ENCODE assay signal across 20 mouse cellular contexts in genomic region chr2:103208370-103208769, GRCm38 (mm10).
A peak's percentile ranks its signal among the peaks of the same experiment; 100 is the strongest.
DNase-seq lines count a peak whose midpoint lies in the region; ATAC-seq and TF ChIP-seq lines count a peak whose summit lies in the region.
"Had no signal": no experiment of that assay in that cellular context is flagged by ENCODE, and none has a peak within 500 bp of the region (broad histone marks: within the 10 kb centered on the region; RNA-seq: fewer than 3 reads in every experiment).

No protein-coding gene starts in this region.

- ATAC-seq in hindbrain, postnatal 0 days, result no peak
- ATAC-seq in hindbrain, embryonic 11.5 days (ENCODE audit: low FRiP score), result no peak
- ATAC-seq in heart, embryonic 11.5 days (replicated peaks; ENCODE audit: insufficient number of reproducible peaks, low FRiP score, low TSS enrichment), result no peak
- ATAC-seq: forebrain, embryonic 16.5 days; intestine, embryonic 16.5 days had no signal

- peak overlapping the region; percentile 18; the same call in 1 of the 2 replicates for H3K27ac ChIP-seq in hindbrain, postnatal 0 days
- H3K27ac ChIP-seq in hindbrain, embryonic 11.5 days (ENCODE audit: low read depth, low read length), result no peak overlapping the region
- no peak overlapping the region for H3K27ac ChIP-seq in heart, embryonic 11.5 days (ENCODE audit: low read depth, low read length)
- H3K27ac ChIP-seq: forebrain, embryonic 12.5 days; heart, embryonic 10.5 days; heart, embryonic 15.5 days; hindbrain, embryonic 14.5 days; kidney, embryonic 15.5 days had no signal

- no peak overlapping the region for H3K4me2 ChIP-seq in hindbrain, postnatal 0 days (ENCODE audit: low read depth, low read length)
- H3K4me2 ChIP-seq in hindbrain, embryonic 11.5 days (replicated peaks; ENCODE audit: low read depth, low read length), result no peak overlapping the region
- H3K4me2 ChIP-seq in heart, embryonic 11.5 days, result no peak overlapping the region
- H3K4me2 ChIP-seq: forebrain, embryonic 12.5 days; heart, embryonic 15.5 days; hindbrain, embryonic 14.5 days; kidney, embryonic 15.5 days had no signal

- no peaks in the 10 kb centered on the region for H3K9me3 ChIP-seq in hindbrain, postnatal 0 days (ENCODE audit: low read length)
- H3K9me3 ChIP-seq in hindbrain, embryonic 11.5 days (ENCODE audit: control insufficient read depth, low read length), result no peaks in the 10 kb centered on the region
- no peaks in the 10 kb centered on the region for H3K9me3 ChIP-seq in heart, embryonic 11.5 days (replicated peaks; ENCODE audit: control insufficient read depth, low read length)
- H3K9me3 ChIP-seq: forebrain, embryonic 12.5 days; heart, embryonic 10.5 days; heart, embryonic 15.5 days; kidney, embryonic 15.5 days had no signal

- 96% methylated on average over 5 of the region's 5 CpGs for WGBS in hindbrain, postnatal 0 days
- 98% methylated on average over 5 of the region's 5 CpGs for WGBS in hindbrain, embryonic 11.5 days
- 86% methylated on average over 5 of the region's 5 CpGs for WGBS in heart, embryonic 11.5 days (ENCODE audit: insufficient replicate concordance)

- no peaks in the 10 kb centered on the region for H3K27me3 ChIP-seq in hindbrain, postnatal 0 days (ENCODE audit: insufficient read depth, low read length)
- H3K27me3 ChIP-seq in hindbrain, embryonic 11.5 days (ENCODE audit: control insufficient read depth, insufficient read depth, low read length), result no peaks in the 10 kb centered on the region
- H3K27me3 ChIP-seq in heart, embryonic 11.5 days (ENCODE audit: control insufficient read depth, insufficient read depth, low read length), result no peaks in the 10 kb centered on the region
- H3K27me3 ChIP-seq: forebrain, embryonic 12.5 days; heart, embryonic 15.5 days; kidney, embryonic 15.5 days; Patski had no signal

- no peak for TF ChIP-seq CTCF in hindbrain, postnatal 0 days (IDR thresholded peaks at IDR 0.05; ENCODE audit: low read depth)

- H3K4me3 ChIP-seq in hindbrain, postnatal 0 days (ENCODE audit: low read length), result no peak overlapping the region
- no peak overlapping the region for H3K4me3 ChIP-seq in hindbrain, embryonic 11.5 days (ENCODE audit: low read depth, low read length)
- H3K4me3 ChIP-seq in heart, embryonic 11.5 days (ENCODE audit: low read depth, low read length), result no peak overlapping the region
- H3K4me3 ChIP-seq: forebrain, embryonic 12.5 days; heart, embryonic 10.5 days; heart, embryonic 15.5 days; kidney, embryonic 15.5 days had no signal

- H3K9ac ChIP-seq in hindbrain, postnatal 0 days (replicated peaks; ENCODE audit: low read length), result no peak overlapping the region
- no peak overlapping the region for H3K9ac ChIP-seq in hindbrain, embryonic 11.5 days (ENCODE audit: low read depth, low read length)
- no peak overlapping the region for H3K9ac ChIP-seq in heart, embryonic 11.5 days (ENCODE audit: low read depth, low read length)
- H3K9ac ChIP-seq: forebrain, embryonic 12.5 days; heart, embryonic 15.5 days; hindbrain, embryonic 14.5 days; kidney, embryonic 15.5 days had no signal

- H3K4me1 ChIP-seq in hindbrain, postnatal 0 days (ENCODE audit: insufficient read depth, low read length), result no peaks in the 10 kb centered on the region
- no peaks in the 10 kb centered on the region for H3K4me1 ChIP-seq in hindbrain, embryonic 11.5 days (replicated peaks; ENCODE audit: control insufficient read depth, insufficient read depth, low read length)
- H3K4me1 ChIP-seq in heart, embryonic 11.5 days (ENCODE audit: control insufficient read depth, insufficient read depth, low read length), result no peaks in the 10 kb centered on the region
- H3K4me1 ChIP-seq: forebrain, embryonic 12.5 days; heart, embryonic 10.5 days; heart, embryonic 15.5 days had no signal

- H3K36me3 ChIP-seq in hindbrain, postnatal 0 days (ENCODE audit: insufficient read depth, low read length), result no peaks in the 10 kb centered on the region
- no peaks in the 10 kb centered on the region for H3K36me3 ChIP-seq in hindbrain, embryonic 11.5 days (ENCODE audit: control insufficient read depth, insufficient read depth, low read length)
- no peaks in the 10 kb centered on the region for H3K36me3 ChIP-seq in heart, embryonic 11.5 days (ENCODE audit: control insufficient read depth, insufficient read depth, low read length)
- H3K36me3 ChIP-seq: forebrain, embryonic 12.5 days; heart, embryonic 10.5 days; heart, embryonic 15.5 days; kidney, embryonic 15.5 days had no signal

- peak; percentile 42 for DNase-seq in adrenal gland, adult 8-10 months
- DNase-seq in adrenal gland, adult 18-20 months (ENCODE audit: low spot score in 2 of 2), result no peak
- DNase-seq in cerebellum, adult 18-20 months, result peak; percentile 6 to 8
- no peak for DNase-seq in cerebellum, adult 8-10 months
- DNase-seq in hindbrain, postnatal 0 days (ENCODE audit: low spot score), result no peak
- no peak for DNase-seq in hindbrain, embryonic 11.5 days (ENCODE audit: low spot score)
- peak; percentile 16 for DNase-seq in Muller cell, postnatal 12 days (ENCODE audit: inconsistent ontology term)
- DNase-seq: gastrocnemius, postnatal 10 days; heart, adult 18-20 months; heart, postnatal 14 days; kidney, adult 2 months had no signal

Comparison
In these comparisons a context has a peak if more than half of its experiments do, and no peak if none do; other contexts are left out.
1. DNase-seq: peak in adrenal gland, adult 8-10 months (single experiment), cerebellum, adult 18-20 months (2 of 2) and Muller cell, postnatal 12 days (single experiment); none in adrenal gland, adult 18-20 months (0 of 2), cerebellum, adult 8-10 months (single experiment), hindbrain, postnatal 0 days (single experiment) and hindbrain, embryonic 11.5 days (single experiment).